Mouse (Mus musculus): ENCODE data around the gene Cchcr1. TPM values are rescaled to one million over a fixed set of nuclear protein-coding genes. Genes with fewer than 3 reads are reported as not detected.
A peak's percentile ranks its signal among the peaks of the same experiment; 100 is the strongest.

The Cchcr1 gene
- polyA plus RNA-seq, 1 experiment from 2014 or later = 25.0 TPM

DNA sequence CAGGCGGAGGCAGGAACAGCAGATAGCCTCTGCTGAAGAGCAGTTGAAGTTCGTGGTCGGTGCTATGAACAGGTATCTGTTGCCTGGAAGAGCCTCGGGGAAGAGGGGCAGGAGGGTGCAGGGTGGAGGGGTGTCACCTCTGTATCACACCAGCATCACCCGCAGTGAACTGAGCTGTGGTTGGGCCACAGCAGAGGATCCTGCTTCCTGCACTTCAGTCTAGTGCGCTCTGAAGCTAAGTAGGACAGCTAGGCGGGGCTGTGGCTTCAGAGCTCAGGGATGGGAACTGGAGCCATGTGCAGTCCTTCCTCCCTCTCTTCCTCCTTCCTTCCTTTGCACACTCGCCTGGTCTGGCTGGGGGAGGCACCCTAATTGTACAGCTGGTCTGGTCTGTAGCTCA lies 9.7 kb downstream of the Cchcr1 start:
- 78% methylated on average over 8 of the region's 8 CpGs for WGBS

DNA sequence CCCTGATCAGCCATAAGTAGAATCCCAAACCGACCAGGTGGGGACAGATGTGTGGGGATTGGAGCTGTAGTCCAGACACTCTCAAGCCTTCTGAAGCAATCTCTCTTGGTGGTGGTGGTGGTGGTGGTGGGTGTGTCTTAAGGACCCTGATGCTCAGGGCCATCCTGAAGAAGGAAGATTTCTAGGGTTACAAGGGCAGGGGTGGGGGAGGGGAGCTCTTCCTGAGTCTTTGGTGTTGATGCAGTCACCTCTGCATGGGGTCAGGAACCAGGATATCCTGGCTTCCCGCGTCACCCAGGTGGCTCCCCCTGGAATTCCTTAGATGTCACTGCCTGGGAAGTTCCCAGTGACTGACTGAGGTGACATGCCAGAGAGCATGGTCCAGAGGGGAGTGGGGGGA lies 15.5 kb downstream of the Cchcr1 start:
- Histone ChIP-seq H3K36me3 (replicated peaks) (peaks cover 37% of the 10 kb centered on the region), H3K4me3 (no peak overlapping the region), H3K27ac (replicated peaks) (no peak overlapping the region), H3K9me3 (no peaks in the 10 kb centered on the region), H3K27me3 (replicated peaks; ENCODE audit: low read depth, poor library complexity, severe bottlenecking) (no peaks in the 10 kb centered on the region), H3K4me1 (peaks cover 19% of the 10 kb centered on the region)
- no peak for DNase-seq (ENCODE audit: low spot score)
- WGBS = 13% methylated on average over 3 of the region's 3 CpGs

More for the DNA sequence above, 9.7 kb downstream of the Cchcr1 start:
- no peaks in the 10 kb centered on the region for H3K27me3 ChIP-seq (replicated peaks; ENCODE audit: low read depth, poor library complexity, severe bottlenecking)
- no peak for DNase-seq (ENCODE audit: low spot score)
- no peaks in the 10 kb centered on the region for H3K9me3 ChIP-seq
- H3K27ac ChIP-seq (replicated peaks) = no peak overlapping the region
- no peak overlapping the region for H3K4me3 ChIP-seq
- H3K4me1 ChIP-seq = peaks cover 7% of the 10 kb centered on the region; the same call in 1 of the 2 replicates
- H3K36me3 ChIP-seq (replicated peaks) = peaks cover 85% of the 10 kb centered on the region

DNA sequence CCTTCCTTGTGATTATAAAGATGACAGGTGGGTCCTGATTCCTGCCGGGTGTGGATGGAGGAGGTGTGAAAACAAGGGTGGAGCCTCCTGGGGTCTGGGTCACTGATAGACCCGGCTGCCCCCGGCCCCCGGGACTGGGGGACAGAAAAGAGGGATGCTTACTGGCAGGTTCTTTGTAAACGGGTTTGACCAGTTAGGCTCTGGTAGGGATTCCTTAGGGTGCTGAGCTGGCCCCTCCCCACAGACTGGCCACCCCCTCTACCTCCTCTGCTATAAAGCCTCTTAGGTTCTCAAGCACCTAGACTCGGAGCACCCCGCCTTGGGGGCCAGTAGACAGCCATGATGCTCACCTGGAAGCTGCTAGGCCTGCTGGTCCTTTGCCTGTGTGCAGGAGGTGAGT lies 16.0 kb downstream of the Cchcr1 start, which contains the start of gene Psors1c2:
Gene Psors1c2, plus strand, starts transcription at position 301 of the 400 bp plus-strand sequence.
- WGBS = 42% methylated on average over 7 of the region's 7 CpGs
- no peak within 1 kb of the TSS for H3K4me3 ChIP-seq
- H3K27me3 ChIP-seq (replicated peaks; ENCODE audit: low read depth, poor library complexity, severe bottlenecking) = no peaks in the 10 kb centered on the region
- peaks cover 19% of the 10 kb centered on the region for H3K4me1 ChIP-seq
- no peak within 1 kb of the TSS for H3K27ac ChIP-seq (replicated peaks)
- DNase-seq (ENCODE audit: low spot score) = no peak
- no peaks in the 10 kb centered on the region for H3K9me3 ChIP-seq
- H3K36me3 ChIP-seq (replicated peaks) = peaks cover 31% of the 10 kb centered on the region

DNA sequence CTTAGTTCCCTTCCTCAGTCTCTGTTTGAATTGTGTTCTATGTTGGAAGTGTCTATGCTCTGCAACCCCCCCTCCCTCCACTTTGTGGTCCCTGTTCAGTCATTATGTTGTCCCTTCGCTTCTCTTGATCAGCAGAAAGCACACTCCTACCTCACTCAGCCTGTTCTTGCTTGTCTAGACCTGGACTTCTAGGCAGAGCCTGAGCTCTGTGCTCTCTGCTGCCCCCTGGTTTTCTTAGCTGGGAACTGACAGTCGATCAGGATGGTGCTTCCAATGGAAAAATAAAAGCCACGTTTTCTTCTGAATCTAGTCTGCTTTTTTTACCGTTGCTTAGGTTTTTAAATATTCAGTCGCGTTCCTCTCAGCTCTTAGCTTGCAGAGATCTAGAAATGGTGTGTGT lies 17.4 kb downstream of the Cchcr1 start:
- no peak overlapping the region for H3K4me3 ChIP-seq
- H3K36me3 ChIP-seq (replicated peaks) = peaks cover 17% of the 10 kb centered on the region
- H3K27me3 ChIP-seq (replicated peaks; ENCODE audit: low read depth, poor library complexity, severe bottlenecking) = no peaks in the 10 kb centered on the region
- H3K9me3 ChIP-seq = no peaks in the 10 kb centered on the region
- 13% methylated on average over 6 of the region's 6 CpGs for WGBS
- DNase-seq (ENCODE audit: low spot score) = peak; percentile 76
- no peak overlapping the region for H3K27ac ChIP-seq (replicated peaks)
- peaks cover 19% of the 10 kb centered on the region for H3K4me1 ChIP-seq

DNA sequence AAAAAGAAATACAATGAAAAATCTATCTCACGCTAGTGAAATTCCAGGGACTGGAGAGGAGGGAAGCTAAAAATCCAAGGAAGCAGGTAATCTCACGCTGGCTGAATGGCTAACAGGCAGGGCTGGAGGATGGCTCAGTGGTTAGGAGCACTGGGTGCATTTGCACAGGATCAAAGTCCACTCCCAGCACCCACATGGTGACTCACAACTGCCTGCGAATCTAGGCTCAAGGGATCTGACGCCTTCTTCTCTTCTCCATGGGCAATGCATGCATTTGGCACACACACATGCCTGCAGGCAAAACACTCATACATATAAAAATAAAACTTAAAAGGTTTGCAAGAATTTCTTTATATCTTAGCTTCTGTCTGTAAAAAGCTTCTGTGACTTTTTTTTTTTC lies 20.5 kb downstream of the Cchcr1 start:
- WGBS = 85% methylated on average over 4 of the region's 4 CpGs

DNA sequence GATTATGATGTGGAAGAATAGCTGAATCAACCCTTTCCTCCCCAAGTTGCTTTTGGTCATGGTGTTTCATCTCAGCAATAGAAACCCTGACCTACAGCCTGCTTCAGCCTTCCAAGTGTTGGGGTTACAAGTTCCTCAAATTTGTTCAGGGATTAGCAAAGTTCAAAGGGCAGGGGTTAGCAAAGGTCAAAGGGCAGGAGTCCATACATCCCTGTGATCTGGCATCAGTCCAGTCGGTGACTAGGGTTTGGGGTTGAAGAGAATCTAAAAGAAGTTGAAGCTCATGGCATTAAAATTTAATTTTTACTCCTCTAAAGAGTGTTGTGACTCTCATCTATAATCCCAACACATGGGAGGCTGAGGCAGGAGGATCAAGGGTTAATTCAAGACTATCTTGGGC lies 21.6 kb downstream of the Cchcr1 start:
- Histone ChIP-seq H3K36me3 (replicated peaks) (no peaks in the 10 kb centered on the region), H3K9me3 (no peaks in the 10 kb centered on the region), H3K4me1 (peaks cover 5% of the 10 kb centered on the region; the same call in 1 of the 2 replicates), H3K4me3 (no peak overlapping the region), H3K27ac (replicated peaks) (no peak overlapping the region), H3K27me3 (replicated peaks; ENCODE audit: low read depth, poor library complexity, severe bottlenecking) (no peaks in the 10 kb centered on the region)
- 80% methylated on average over 1 of the region's 1 CpGs for WGBS
- DNase-seq (ENCODE audit: low spot score) = no peak

More for the DNA sequence above, 20.5 kb downstream of the Cchcr1 start:
- peaks cover 8% of the 10 kb centered on the region for H3K4me1 ChIP-seq
- no peaks in the 10 kb centered on the region for H3K9me3 ChIP-seq
- DNase-seq (ENCODE audit: low spot score) = no peak
- no peak overlapping the region for H3K27ac ChIP-seq (replicated peaks)
- no peaks in the 10 kb centered on the region for H3K36me3 ChIP-seq (replicated peaks)
- H3K27me3 ChIP-seq (replicated peaks; ENCODE audit: low read depth, poor library complexity, severe bottlenecking) = no peaks in the 10 kb centered on the region
- no peak overlapping the region for H3K4me3 ChIP-seq

DNA sequence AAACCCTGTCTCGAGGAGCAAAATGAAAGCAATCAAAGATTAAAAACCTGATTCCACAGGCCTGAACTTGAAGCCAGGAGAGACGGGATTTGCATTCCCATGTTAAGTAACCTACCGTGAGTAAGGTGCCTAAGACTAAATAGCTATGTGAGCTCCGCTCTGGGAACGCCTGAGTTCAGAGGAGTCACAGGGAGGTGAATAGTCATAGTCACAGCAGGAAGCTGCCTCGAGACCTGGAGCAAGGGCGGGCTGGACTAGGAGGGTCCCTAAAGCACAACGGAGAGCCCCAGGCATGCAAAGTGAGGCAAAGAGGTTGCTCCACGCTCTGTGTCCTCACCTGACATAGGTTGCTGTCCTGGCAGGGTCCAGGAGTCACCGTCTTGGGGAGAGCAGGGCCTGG lies 22.6 kb downstream of the Cchcr1 start:
- H3K27ac ChIP-seq (replicated peaks) = no peak overlapping the region
- 58% methylated on average over 10 of the region's 10 CpGs for WGBS
- peaks cover 7% of the 10 kb centered on the region; the same call in 1 of the 2 replicates for H3K4me1 ChIP-seq
- no peak overlapping the region for H3K4me3 ChIP-seq
- H3K27me3 ChIP-seq (replicated peaks; ENCODE audit: low read depth, poor library complexity, severe bottlenecking) = no peaks in the 10 kb centered on the region
- no peak for DNase-seq (ENCODE audit: low spot score)
- no peaks in the 10 kb centered on the region for H3K36me3 ChIP-seq (replicated peaks)
- H3K9me3 ChIP-seq = no peaks in the 10 kb centered on the region

DNA sequence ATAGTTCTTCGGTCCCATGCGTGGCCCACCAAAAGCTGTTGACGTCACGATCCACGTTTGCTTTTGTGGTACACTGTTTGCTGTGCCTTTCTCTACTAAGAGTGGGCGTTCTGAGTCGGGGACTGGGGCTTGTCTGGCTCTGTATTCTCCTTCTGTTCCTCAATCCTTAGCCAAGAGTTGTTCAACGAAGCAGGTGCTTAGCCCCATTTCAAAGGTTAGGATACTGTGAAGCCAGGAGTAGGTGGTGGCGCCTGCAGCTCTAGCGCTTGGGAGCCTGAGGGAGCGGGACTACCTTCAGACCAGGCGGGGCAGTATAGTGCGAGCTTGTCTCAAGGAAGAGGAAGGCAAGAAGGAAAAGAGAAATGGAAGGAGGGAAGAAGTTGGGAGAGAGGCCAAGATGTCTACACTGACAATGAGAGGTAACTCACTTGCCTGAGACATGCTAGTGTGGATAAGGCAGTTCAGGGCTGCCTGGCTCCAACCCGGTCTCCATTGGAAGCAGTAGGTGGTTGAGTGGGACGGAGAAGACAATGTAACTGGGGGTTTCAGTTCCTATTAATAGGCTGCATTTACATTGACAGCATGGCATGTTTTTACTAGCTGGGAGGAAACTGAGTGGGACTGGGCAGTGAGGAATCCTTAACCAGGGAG lies 26.0 kb downstream of the Cchcr1 start:
- WGBS = 82% methylated on average over 15 of the region's 15 CpGs
- Histone ChIP-seq H3K36me3 (replicated peaks) (no peaks in the 10 kb centered on the region), H3K4me3 (no peak overlapping the region), H3K27me3 (replicated peaks; ENCODE audit: low read depth, poor library complexity, severe bottlenecking) (no peaks in the 10 kb centered on the region), H3K4me1 (peaks cover 7% of the 10 kb centered on the region; the same call in 1 of the 2 replicates), H3K9me3 (no peaks in the 10 kb centered on the region), H3K27ac (replicated peaks) (no peak overlapping the region)
- no peak for DNase-seq (ENCODE audit: low spot score)

DNA sequence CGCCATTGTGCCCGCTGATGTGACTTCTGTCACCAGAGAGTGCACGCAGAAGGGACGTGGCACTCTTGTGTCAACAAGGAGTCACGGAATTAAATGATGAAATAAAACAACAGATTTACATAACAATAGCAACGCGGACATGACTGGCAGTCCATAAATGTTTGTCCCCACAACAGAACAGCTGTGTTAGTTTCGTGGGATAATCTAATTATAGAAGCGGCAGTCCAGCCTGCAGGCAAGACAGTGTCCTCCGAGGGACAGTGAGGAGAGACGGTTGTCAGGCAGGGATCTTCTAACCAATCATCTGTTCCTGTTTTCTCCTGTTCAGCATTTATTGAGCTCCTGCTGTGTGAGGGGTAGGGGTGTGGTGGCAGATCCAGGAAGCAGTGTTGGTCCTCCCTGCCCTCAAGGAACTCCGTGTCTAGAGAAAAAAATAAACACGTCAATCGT lies 26.5 kb downstream of the Cchcr1 start:
- Histone ChIP-seq H3K4me3 (no peak overlapping the region), H3K4me1 (peaks cover 7% of the 10 kb centered on the region; the same call in 1 of the 2 replicates), H3K27me3 (replicated peaks; ENCODE audit: low read depth, poor library complexity, severe bottlenecking) (no peaks in the 10 kb centered on the region), H3K27ac (replicated peaks) (no peak overlapping the region), H3K9me3 (no peaks in the 10 kb centered on the region), H3K36me3 (replicated peaks) (no peaks in the 10 kb centered on the region)
- 54% methylated on average over 14 of the region's 14 CpGs for WGBS
- no peak for DNase-seq (ENCODE audit: low spot score)

DNA sequence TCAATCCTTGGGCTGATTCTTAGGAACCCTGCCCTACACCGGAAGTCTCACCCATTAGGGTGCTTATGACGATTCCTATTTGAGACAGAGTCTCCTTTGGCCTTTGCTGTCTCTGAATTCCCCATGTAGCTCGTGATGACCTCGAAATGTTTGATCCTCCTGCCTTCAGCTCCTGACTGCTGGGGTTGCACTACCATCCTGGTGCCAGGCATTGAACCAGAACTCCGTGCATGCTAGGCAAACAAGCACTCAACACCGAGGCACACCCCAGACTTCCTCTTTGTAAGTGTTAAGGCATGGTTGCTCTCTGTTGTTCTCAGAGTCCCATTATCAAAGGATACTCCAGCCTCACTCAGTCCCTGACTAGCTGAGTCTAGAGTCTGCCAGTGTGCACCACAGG lies 27.1 kb downstream of the Cchcr1 start:
- Histone ChIP-seq H3K4me3 (no peak overlapping the region), H3K36me3 (replicated peaks) (no peaks in the 10 kb centered on the region), H3K4me1 (peaks cover 7% of the 10 kb centered on the region; the same call in 1 of the 2 replicates), H3K27me3 (replicated peaks; ENCODE audit: low read depth, poor library complexity, severe bottlenecking) (no peaks in the 10 kb centered on the region), H3K27ac (replicated peaks) (no peak overlapping the region), H3K9me3 (no peaks in the 10 kb centered on the region)
- WGBS = 80% methylated on average over 6 of the region's 6 CpGs
- no peak for DNase-seq (ENCODE audit: low spot score)

DNA sequence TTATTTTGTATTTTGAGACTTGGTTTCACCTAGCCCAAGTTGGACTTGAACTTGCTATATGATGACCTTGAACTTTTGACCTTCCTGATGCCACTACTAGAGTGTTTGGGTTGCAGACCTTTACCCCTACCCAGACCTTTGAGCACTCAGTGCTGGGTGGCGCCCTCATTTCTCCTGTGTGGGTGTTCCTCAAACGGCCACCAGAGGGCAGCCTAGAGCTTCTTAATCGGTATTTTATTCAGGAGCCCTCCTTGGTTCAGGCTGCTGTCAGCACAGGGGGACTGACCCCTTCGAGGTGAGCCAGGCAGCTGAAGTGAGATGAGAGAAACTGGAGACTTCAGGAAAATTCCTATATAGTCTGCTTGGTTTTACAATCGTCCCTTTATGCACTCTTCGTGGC lies 27.8 kb downstream of the Cchcr1 start:
- Histone ChIP-seq H3K4me1 (peaks cover 10% of the 10 kb centered on the region), H3K4me3 (no peak overlapping the region), H3K27ac (replicated peaks) (no peak overlapping the region), H3K9me3 (no peaks in the 10 kb centered on the region), H3K36me3 (replicated peaks) (no peaks in the 10 kb centered on the region), H3K27me3 (replicated peaks; ENCODE audit: low read depth, poor library complexity, severe bottlenecking) (no peaks in the 10 kb centered on the region)
- DNase-seq (ENCODE audit: low spot score) = peak; percentile 69
- 35% methylated on average over 6 of the region's 6 CpGs for WGBS

DNA sequence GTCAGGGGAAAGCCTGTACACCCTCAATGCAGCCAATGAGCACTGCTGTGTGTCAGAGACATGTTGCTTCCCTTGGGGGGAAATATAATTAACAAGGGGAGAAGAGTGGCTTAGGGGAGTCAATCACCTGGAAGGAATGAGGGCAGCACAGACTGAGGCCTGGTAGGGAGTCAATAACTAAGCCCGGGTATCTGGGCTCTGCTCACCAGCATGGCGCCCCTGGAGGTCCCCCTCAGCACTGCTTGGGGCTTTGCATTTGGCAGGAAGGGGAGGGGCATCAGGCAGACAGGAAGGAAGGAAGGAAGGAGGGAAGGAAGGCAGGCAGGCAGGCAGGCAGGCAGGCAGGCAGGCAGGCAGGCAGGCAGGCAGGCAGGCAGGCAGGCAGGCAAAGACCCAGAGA lies 30.6 kb downstream of the Cchcr1 start:
- Histone ChIP-seq H3K4me3 (no peak overlapping the region), H3K9me3 (0 out of 2 replicates have a peak, but pooled peaks cover 2% of the 10 kb centered on the region), H3K4me1 (peaks cover 16% of the 10 kb centered on the region), H3K36me3 (replicated peaks) (no peaks in the 10 kb centered on the region), H3K27ac (replicated peaks) (no peak overlapping the region), H3K27me3 (replicated peaks; ENCODE audit: low read depth, poor library complexity, severe bottlenecking) (peaks cover 7% of the 10 kb centered on the region; the same call in 1 of the 2 replicates)
- WGBS = 62% methylated on average over 2 of the region's 2 CpGs
- no peak for DNase-seq (ENCODE audit: low spot score)

DNA sequence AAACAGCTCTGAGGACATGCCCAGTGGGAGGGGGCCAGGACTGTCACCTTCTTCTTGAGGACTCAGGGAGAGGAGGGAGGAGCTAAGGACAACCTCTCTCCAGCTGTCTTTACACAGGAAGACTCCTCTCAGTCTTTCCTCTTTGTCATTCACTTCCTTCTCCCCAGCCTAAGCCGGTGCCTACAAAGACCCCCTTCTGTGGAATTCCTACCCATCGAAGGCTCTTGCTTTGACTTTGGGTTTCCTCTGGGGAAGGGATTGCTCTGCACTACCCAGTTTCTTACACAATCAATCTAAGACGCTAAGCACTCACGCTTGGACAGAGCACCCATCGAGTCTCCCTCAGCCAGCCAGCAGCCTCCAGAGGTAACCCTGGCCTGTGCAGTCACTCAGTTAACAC lies 31.7 kb downstream of the Cchcr1 start:
- Histone ChIP-seq H3K36me3 (replicated peaks) (no peaks in the 10 kb centered on the region), H3K4me3 (no peak overlapping the region), H3K9me3 (0 out of 2 replicates have a peak, but pooled peaks cover 2% of the 10 kb centered on the region), H3K4me1 (peaks cover 10% of the 10 kb centered on the region; the same call in 1 of the 2 replicates), H3K27me3 (replicated peaks; ENCODE audit: low read depth, poor library complexity, severe bottlenecking) (peaks cover 7% of the 10 kb centered on the region; the same call in 1 of the 2 replicates), H3K27ac (replicated peaks) (no peak overlapping the region)
- DNase-seq (ENCODE audit: low spot score) = no peak
- 20% methylated on average over 5 of the region's 5 CpGs for WGBS
